In genomic region chrX:103185781-103186430, GRCm38 (mm10) we compare ENCODE assay signal across 9 mouse cellular contexts. TPM values are rescaled to one million over a fixed set of nuclear protein-coding genes. Genes with fewer than 3 reads are reported as not detected.
A peak's percentile ranks its signal among the peaks of the same experiment; 100 is the strongest.
DNase-seq lines count a peak whose midpoint lies in the region; ATAC-seq lines count a peak whose summit lies in the region.
"Had no signal": no experiment of that assay in that cellular context is flagged by ENCODE, and none has a peak within 500 bp of the region (broad histone marks: within the 10 kb centered on the region; RNA-seq: fewer than 3 reads in every experiment).

No protein-coding gene starts in this region.

- peak; percentile 4; the same call in 1 of the 2 replicates for ATAC-seq in kidney, embryonic 16.5 days (ENCODE audit: low FRiP score, low TSS enrichment)
- ATAC-seq in embryonic facial prominence, embryonic 11.5 days (replicated peaks; ENCODE audit: insufficient number of reproducible peaks, low FRiP score, low TSS enrichment, low read depth), result no peak
- peak; percentile 52 for ATAC-seq in hindbrain, embryonic 16.5 days

- WGBS in kidney, embryonic 16.5 days, result 23% methylated on average over 20 of the region's 20 CpGs
- WGBS in embryonic facial prominence, embryonic 11.5 days, result 20% methylated on average over 20 of the region's 20 CpGs
- 15% methylated on average over 20 of the region's 20 CpGs for WGBS in hindbrain, embryonic 16.5 days

- peaks cover 33% of the 10 kb centered on the region for H3K27me3 ChIP-seq in kidney, embryonic 16.5 days (ENCODE audit: insufficient read depth, low read length)
- peaks cover 2% of the 10 kb centered on the region for H3K27me3 ChIP-seq in embryonic facial prominence, embryonic 11.5 days (ENCODE audit: control insufficient read depth, insufficient read depth, low read length)
- H3K27me3 ChIP-seq in hindbrain, embryonic 16.5 days (replicated peaks; ENCODE audit: control insufficient read depth, insufficient read depth, low read length), result peaks cover 8% of the 10 kb centered on the region; the same call in 1 of the 2 replicates

- no peak for DNase-seq in kidney, postnatal 4 days
- peak; percentile 0 for DNase-seq in embryonic facial prominence, embryonic 11.5 days (ENCODE audit: low spot score)
- DNase-seq in neural tube, embryonic 10.5 days (ENCODE audit: extremely low spot score, low spot score), result peak; percentile 47
- DNase-seq in ovary, postnatal 10 days (ENCODE audit: low spot score), result no peak
- DNase-seq in kidney, postnatal 10 days, result no peak
- DNase-seq in cerebellum, postnatal 10 days, result no peak
- DNase-seq: kidney, adult 18-20 months had no signal

- H3K36me3 ChIP-seq in kidney, embryonic 16.5 days (ENCODE audit: insufficient read depth, low read length), result no peaks in the 10 kb centered on the region
- no peaks in the 10 kb centered on the region for H3K36me3 ChIP-seq in embryonic facial prominence, embryonic 11.5 days (replicated peaks; ENCODE audit: control insufficient read depth, insufficient read depth, low read depth, low read length)
- no peaks in the 10 kb centered on the region for H3K36me3 ChIP-seq in hindbrain, embryonic 16.5 days (ENCODE audit: control insufficient read depth, insufficient read depth, low read length)

- H3K4me2 ChIP-seq in kidney, embryonic 16.5 days (replicated peaks; ENCODE audit: low read depth, low read length), result peak overlapping the region; percentile 47
- H3K4me2 ChIP-seq in embryonic facial prominence, embryonic 11.5 days (ENCODE audit: low read depth, low read length), result peak overlapping the region; percentile 47
- H3K4me2 ChIP-seq in hindbrain, embryonic 16.5 days (ENCODE audit: low read length), result peak overlapping the region; percentile 50

- H3K4me1 ChIP-seq in kidney, embryonic 16.5 days (ENCODE audit: insufficient read depth, low read length), result 0 out of 2 replicates have a peak, but pooled peaks cover 3% of the 10 kb centered on the region
- H3K4me1 ChIP-seq in embryonic facial prominence, embryonic 11.5 days (ENCODE audit: control insufficient read depth, insufficient read depth, low read length), result no peaks in the 10 kb centered on the region
- H3K4me1 ChIP-seq in hindbrain, embryonic 16.5 days (ENCODE audit: control insufficient read depth, insufficient read depth, low read depth, low read length), result no peaks in the 10 kb centered on the region

- no peak overlapping the region for H3K27ac ChIP-seq in kidney, embryonic 16.5 days (ENCODE audit: low read length)
- H3K27ac ChIP-seq in embryonic facial prominence, embryonic 11.5 days (replicated peaks; ENCODE audit: low read depth, low read length), result no peak overlapping the region
- peak overlapping the region; percentile 90 for H3K27ac ChIP-seq in hindbrain, embryonic 16.5 days (ENCODE audit: low read depth, low read length)

- H3K9me3 ChIP-seq in kidney, embryonic 16.5 days (ENCODE audit: low read length), result no peaks in the 10 kb centered on the region
- H3K9me3 ChIP-seq in embryonic facial prominence, embryonic 11.5 days (replicated peaks; ENCODE audit: control insufficient read depth, low read length), result no peaks in the 10 kb centered on the region
- H3K9me3 ChIP-seq in hindbrain, embryonic 16.5 days (ENCODE audit: control insufficient read depth, low read length), result no peaks in the 10 kb centered on the region

- H3K4me3 ChIP-seq in kidney, embryonic 16.5 days (ENCODE audit: low read length), result peak overlapping the region; percentile 35
- H3K4me3 ChIP-seq in embryonic facial prominence, embryonic 11.5 days (ENCODE audit: low read depth, low read length), result peak overlapping the region; percentile 31
- peak overlapping the region; percentile 56 for H3K4me3 ChIP-seq in hindbrain, embryonic 16.5 days (ENCODE audit: low read length)

- no peak overlapping the region for H3K9ac ChIP-seq in kidney, embryonic 16.5 days (replicated peaks; ENCODE audit: low read length)
- H3K9ac ChIP-seq in embryonic facial prominence, embryonic 11.5 days (replicated peaks; ENCODE audit: low read length), result peak overlapping the region; percentile 50
- peak overlapping the region; percentile 74 for H3K9ac ChIP-seq in hindbrain, embryonic 16.5 days (ENCODE audit: low read depth, low read length)

RNA-seq across cellular contexts. Expression of gene Nap1l2, which starts 0.5 kb away (rescaled TPM):
- 0.67 and 0.99 TPM in 2 replicates for polyA plus RNA-seq in kidney, embryonic 16.5 days (2015; fragmentation: Nextera tagmentation; extraction: Ambion mirVana)
- polyA plus RNA-seq in embryonic facial prominence, embryonic 11.5 days (2014; fragmentation: Nextera tagmentation; extraction: Ambion mirVana), result 11.6 and 13.9 TPM in 2 replicates
- polyA plus RNA-seq in hindbrain, embryonic 16.5 days (2015; fragmentation: Nextera tagmentation; extraction: Ambion mirVana), result 103 and 119 TPM in 2 replicates

Comparison
In these comparisons a context has a peak if more than half of its experiments do, and no peak if none do; other contexts are left out.
1. DNase-seq: peak in embryonic facial prominence, embryonic 11.5 days (single experiment) and neural tube, embryonic 10.5 days (single experiment); none in kidney, postnatal 4 days (0 of 2), ovary, postnatal 10 days (single experiment), kidney, postnatal 10 days (single experiment) and cerebellum, postnatal 10 days (0 of 2).
2. Peak in every context shown above with its lines, with median percentiles within 50 percentile points of each other: H3K4me2 ChIP-seq and H3K4me3 ChIP-seq.